Mouse (Mus musculus) liver, adult 2 months (tissue): Measurements from ENCODE around the gene Got1.

Experiments used
- CTCF ChIP-seq: fragments of 200-500 bp; IDR thresholded peaks from 2 replicates; pipeline ENCODE4 v1.5.1; 2011; ENCODE audit warnings: low read depth, low read length, control low read depth
- POLR2A ChIP-seq: fragments of 200-500 bp; IDR thresholded peaks from 2 replicates; pipeline ENCODE4 v1.6.1; 2011; ENCODE audit warnings: low read length, control low read depth; ENCODE audit not compliant: insufficient read depth; ENCODE audit errors: extremely low read depth

DNA sequence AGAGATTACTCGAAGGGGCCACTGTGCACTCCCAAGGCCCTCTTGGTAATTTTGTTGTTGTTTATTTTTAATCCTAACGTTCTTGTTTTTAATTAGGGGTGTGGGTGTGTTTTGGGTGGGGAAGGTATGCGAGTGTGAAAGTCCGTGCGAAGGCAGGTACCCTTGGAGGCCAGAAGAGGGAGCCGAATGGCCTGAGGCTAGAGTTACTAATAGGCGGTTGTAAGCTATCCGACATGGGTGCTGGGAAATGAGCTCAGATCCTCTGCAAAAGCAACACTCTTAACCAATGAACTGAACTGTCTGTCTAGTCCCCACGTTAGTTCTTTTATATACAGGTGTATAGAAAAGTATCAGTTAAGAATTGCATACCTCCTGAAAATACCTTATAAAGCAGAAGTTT is 43.9 kb upstream of the Got1 start:
- TF ChIP-seq POLR2A (no peak), CTCF (peak; percentile 63)
